Mouse (Mus musculus) CH12.LX (cell line): ENCODE measurements at regions not wholly inside any gene's neighbourhood (a gene's known extent, or its start where the extent isn't known, plus 50 kb on each side); places are given as distances from the start of the nearest gene placed in this dataset.

ENCODE experiments used
- DNase-seq: peaks from one replicate; pipeline ENCODE4 v3.0.0-alpha.2; 2013; ENCODE audit errors: extremely low read depth
- H3K27ac ChIP-seq: 2 replicates; pipeline ENCODE4 v1.5.1; 2012; ENCODE audit warnings: low read depth, mild to moderate bottlenecking, control low read depth, moderate library complexity; ENCODE audit not compliant: insufficient read depth
- H3K27me3 ChIP-seq: replicated peaks from 2 replicates; pipeline ENCODE3; 2012; ENCODE audit warnings: inconsistent platforms
- H3K36me3 ChIP-seq, 2 experiments: replicated peaks in 1 of 2; 2 replicates each; pipeline versions ENCODE3 to v1.6.1; 2012; ENCODE audit warnings: inconsistent platforms in 1 of 2, low read length in 1 of 2, mild to moderate bottlenecking in 1 of 2, mixed read lengths in 1 of 2, moderate library complexity in 1 of 2; ENCODE audit not compliant: control insufficient read depth in 1 of 2, insufficient read depth in 1 of 2
- H3K4me1 ChIP-seq, 2 experiments: 2 replicates each; pipeline ENCODE4 v1.6.1; 2012; ENCODE audit warnings: inconsistent platforms in 1 of 2, moderate library complexity in 1 of 2; ENCODE audit not compliant: insufficient read depth in 2 of 2, control insufficient read depth in 1 of 2
- H3K4me2 ChIP-seq: 2 replicates; pipeline ENCODE4 v1.6.1; 2012; ENCODE audit warnings: low read depth, mild to moderate bottlenecking, control low read depth; ENCODE audit not compliant: poor library complexity, insufficient read depth, severe bottlenecking
- H3K4me3 ChIP-seq, 3 experiments: fragments of 150-350 bp in 1 of 3; sonication (generic) in 1 of 3; replicated peaks in 1 of 3; 2 replicates each; pipeline versions ENCODE3 to v1.5.1; 2011 to 2012; ENCODE audit warnings: low read depth in 2 of 3, low read length in 2 of 3, mild to moderate bottlenecking in 2 of 3, moderate library complexity in 2 of 3, control low read depth in 1 of 3, improper control_type of control experiment in 1 of 3, inconsistent platforms in 1 of 3, mixed read lengths in 1 of 3; ENCODE audit not compliant: poor library complexity in 1 of 3
- H3K79me2 ChIP-seq: replicated peaks from 2 replicates; pipeline ENCODE4 v1.6.1; 2012; ENCODE audit warnings: mild to moderate bottlenecking, moderate library complexity; ENCODE audit not compliant: control insufficient read depth, poor library complexity, insufficient read depth, severe bottlenecking; ENCODE audit errors: extremely low read depth
- H3K9ac ChIP-seq: 2 replicates; pipeline ENCODE4 v1.6.1; 2012; ENCODE audit warnings: low read depth, mild to moderate bottlenecking, control low read depth, moderate library complexity; ENCODE audit not compliant: insufficient read depth
- H3K9me3 ChIP-seq: replicated peaks from 2 replicates; pipeline ENCODE3; 2012; ENCODE audit warnings: low read length, inconsistent platforms, mixed read lengths
- CHD2 ChIP-seq: IDR thresholded peaks from 2 replicates; pipeline ENCODE4 v1.6.1; 2011; ENCODE audit warnings: low read length, improper control_type of control experiment
- ETS1 ChIP-seq: conservative IDR thresholded peaks from 2 replicates; pipeline ENCODE4 v1.6.1; 2012; ENCODE audit warnings: low read depth, mild to moderate bottlenecking, inconsistent platforms, low read length, improper control_type of control experiment, moderate library complexity
- GABPA ChIP-seq: IDR thresholded peaks from 2 replicates; pipeline ENCODE4 v1.6.1; 2012; ENCODE audit warnings: low read depth, low read length, improper control_type of control experiment, inconsistent platforms; ENCODE audit not compliant: insufficient replicate concordance
- HCFC1 ChIP-seq: IDR thresholded peaks from 2 replicates; pipeline ENCODE4 v1.6.1; 2012; ENCODE audit warnings: low read depth, mild to moderate bottlenecking, inconsistent platforms, low read length, improper control_type of control experiment
- IRF4 ChIP-seq: IDR thresholded peaks from 2 replicates; pipeline ENCODE4 v1.6.1; 2014; ENCODE audit warnings: low read depth, mild to moderate bottlenecking, inconsistent platforms, low read length, improper control_type of control experiment
- JUN ChIP-seq: IDR thresholded peaks from 2 replicates; pipeline ENCODE4 v1.6.1; 2011; ENCODE audit warnings: low read depth, mild to moderate bottlenecking, low read length, improper control_type of control experiment, moderate library complexity; ENCODE audit not compliant: insufficient read depth
- JUND ChIP-seq: conservative IDR thresholded peaks from 2 replicates; pipeline ENCODE4 v1.6.1; 2011; ENCODE audit warnings: low read depth, low read length, improper control_type of control experiment
- MAX ChIP-seq: IDR thresholded peaks from 2 replicates; pipeline ENCODE4 v1.6.1; 2011; ENCODE audit warnings: low read length, improper control_type of control experiment
- MYC ChIP-seq: IDR thresholded peaks from 2 replicates; pipeline ENCODE4 v1.6.1; 2011; ENCODE audit warnings: low read depth, mild to moderate bottlenecking, improper control_type of control experiment, low read length
- NELFE ChIP-seq: IDR thresholded peaks from 2 replicates; pipeline ENCODE4 v1.6.1; 2011; ENCODE audit warnings: low read depth, low read length, improper control_type of control experiment
- PAX5 ChIP-seq: IDR thresholded peaks from 2 replicates; pipeline ENCODE4 v1.6.1; 2012; ENCODE audit warnings: low read length, inconsistent platforms, mixed read lengths
- POLR2AphosphoS2 ChIP-seq: IDR thresholded peaks from 2 replicates; pipeline ENCODE4 v1.6.1; 2011; ENCODE audit warnings: low read depth, low read length, improper control_type of control experiment
- RAD21 ChIP-seq: IDR thresholded peaks from 2 replicates; pipeline ENCODE4 v1.6.1; 2011; ENCODE audit warnings: low read depth, mild to moderate bottlenecking, low read length, improper control_type of control experiment, moderate library complexity
- RCOR1 ChIP-seq: conservative IDR thresholded peaks from 2 replicates; pipeline ENCODE4 v1.6.1; 2012; ENCODE audit warnings: low read depth, mild to moderate bottlenecking, inconsistent platforms, low read length, improper control_type of control experiment
- SIN3A ChIP-seq: IDR thresholded peaks from 2 replicates; pipeline ENCODE4 v1.6.1; 2012; ENCODE audit warnings: low read length, improper control_type of control experiment, inconsistent platforms
- SMC3 ChIP-seq: IDR thresholded peaks from 2 replicates; pipeline ENCODE4 v1.6.1; 2011; ENCODE audit warnings: low read depth, low read length, improper control_type of control experiment
- UBTF ChIP-seq: IDR thresholded peaks from 2 replicates; pipeline ENCODE4 v1.6.1; 2012; ENCODE audit warnings: low read depth, mild to moderate bottlenecking, inconsistent platforms, low read length, improper control_type of control experiment, moderate library complexity
- USF1 ChIP-seq: IDR thresholded peaks from 2 replicates; pipeline ENCODE4 v1.6.1; 2014; ENCODE audit warnings: low read depth, mild to moderate bottlenecking, inconsistent platforms, low read length, improper control_type of control experiment
- dilution Hi-C: fragments of 300-500 bp; cut with MboI; formaldehyde crosslinking; loops from 2 replicates; pipeline ENCODE4 v1.14.3; 2020; ENCODE audit warnings: low sequenced_read_pairs; ENCODE audit not compliant: extremely low pct_unique_long_range_greater_than_20kb, extremely low pct_ligation_motif_present
- in situ Hi-C: fragments of 300-500 bp; cut with MboI; formaldehyde crosslinking; loops from 3 replicates; pipeline ENCODE4 v1.14.3; 2019; ENCODE audit warnings: low sequenced_read_pairs, low pct_ligation_motif_present, low pct_unique_long_range_greater_than_20kb, mixed read lengths

GRCm38 (mm10) chr6:47389908-47390307 is 63.3 kb upstream of the Cul1 start:
- no peaks in the 10 kb centered on the region for H3K27me3 ChIP-seq
- H3K79me2 ChIP-seq, result no peaks in the 10 kb centered on the region
- no peak overlapping the region for H3K9ac ChIP-seq
- no peak overlapping the region for H3K4me3 ChIP-seq
- DNase-seq, result no peak
- in situ Hi-C loops, result loop anchor here (10.0 kb wide), 1 partner anchor 75 kb away; no protein-coding TSS in a partner anchor
- H3K4me2 ChIP-seq, result no peak overlapping the region
- no peaks in the 10 kb centered on the region for H3K9me3 ChIP-seq
- no peak overlapping the region for H3K27ac ChIP-seq
- H3K36me3 ChIP-seq, result no peaks in the 10 kb centered on the region
- dilution Hi-C loops, result no loop called here
- peaks cover 0 to 13% of the 10 kb centered on the region in 2 experiments; a peak in 2 of 4 replicates for H3K4me1 ChIP-seq
- no peak for TF ChIP-seq GABPA
- no peak for TF ChIP-seq IRF4
- TF ChIP-seq ETS1, result no peak
- TF ChIP-seq PAX5, result no peak
- TF ChIP-seq USF1, result no peak
- no peak for TF ChIP-seq HCFC1
- TF ChIP-seq RAD21, result no peak
- TF ChIP-seq SIN3A, result no peak
- no peak for TF ChIP-seq SMC3
- TF ChIP-seq RCOR1, result no peak
- no peak for TF ChIP-seq NELFE
- no peak for TF ChIP-seq JUN
- no peak for TF ChIP-seq JUND
- no peak for TF ChIP-seq CHD2
- TF ChIP-seq MAX, result no peak
- no peak for TF ChIP-seq UBTF
- TF ChIP-seq MYC, result no peak
- TF ChIP-seq POLR2AphosphoS2, result no peak
- TF ChIP-seq, all 38 proteins: peak for 0

GRCm38 (mm10) chr6:47390436-47391002 is 62.7 kb upstream of the Cul1 start:
- in situ Hi-C loops (loop anchor here (10.0 kb wide), 1 partner anchor 76 kb away; no protein-coding TSS in a partner anchor), dilution Hi-C loops (no loop called here)
- Histone ChIP-seq H3K27me3 (no peaks in the 10 kb centered on the region), H3K27ac (no peak overlapping the region), H3K9ac (peak overlapping the region; percentile 10), H3K4me3 (no peak overlapping the region), H3K4me2 (peak overlapping the region; percentile 37; the same call in 1 of the 2 replicates), H3K36me3 (no peaks in the 10 kb centered on the region), H3K4me1 (peaks cover 0 to 17% of the 10 kb centered on the region in 2 experiments; a peak in 2 of 4 replicates), H3K9me3 (no peaks in the 10 kb centered on the region), H3K79me2 (no peaks in the 10 kb centered on the region)
- TF ChIP-seq RCOR1, result no peak
- DNase-seq, result no peak
